Mouse (Mus musculus): ENCODE data around the gene Ric3.

- no peak for TF ChIP-seq CTCF (IDR thresholded peaks at IDR 0.05; ENCODE audit: borderline replicate concordance, insufficient read depth, low read depth, low read length)
- TF ChIP-seq POLR2A (IDR thresholded peaks at IDR 0.05; ENCODE audit: borderline replicate concordance, insufficient read depth, low read length): no peak
Measured at GRCm38 (mm10) chr7:108996156-108996555, 87.0 kb downstream of the Ric3 start.

Data from cerebellum, adult 2 months (tissue).